Mouse (Mus musculus): Measurements from ENCODE around the gene Hrnr. TPM values are rescaled to one million over a fixed set of nuclear protein-coding genes. Genes with fewer than 3 reads are reported as not detected.

The Hrnr gene
- polyA plus RNA-seq (2012; rRNA removed), result not detected in 2 replicates

GRCm38 (mm10) chr3:93319449-93319848 is at the start of gene Hrnr:
Gene Hrnr, plus strand, starts transcription at chr3:93319749.
- no peak for DNase-seq
- Histone ChIP-seq H3K27ac (ENCODE audit: insufficient read depth, low read depth, low read length) (no peak within 1 kb of the TSS), H3K36me3 (ENCODE audit: control insufficient read depth, insufficient read depth, low read length) (no peaks in the 10 kb centered on the region), H3K4me1 (ENCODE audit: control insufficient read depth, insufficient read depth, low read length) (no peaks in the 10 kb centered on the region), H3K4me3 (ENCODE audit: insufficient read depth, low read depth, low read length) (no peak within 1 kb of the TSS), H3K27me3 (replicated peaks; ENCODE audit: control insufficient read depth, insufficient read depth, low read length) (no peaks in the 10 kb centered on the region)
- TF ChIP-seq POLR2A (IDR thresholded peaks at IDR 0.05; ENCODE audit: low read depth, low read length), result no peak
- TF ChIP-seq CTCF (conservative IDR thresholded peaks at IDR 0.05; ENCODE audit: insufficient read depth, insufficient read length, low read depth, low read length), result no peak
- WGBS, result 78% methylated on average over 2 of the region's 2 CpGs

GRCm38 (mm10) chr3:93273223-93273622 is 46.3 kb upstream of the Hrnr start, which contains the start of gene Flg:
Gene Flg, plus strand, starts transcription at chr3:93273523.
- WGBS, result 79% methylated on average over 2 of the region's 2 CpGs
- Histone ChIP-seq H3K4me3 (ENCODE audit: insufficient read depth, low read depth, low read length) (no peak within 1 kb of the TSS), H3K27me3 (replicated peaks; ENCODE audit: control insufficient read depth, insufficient read depth, low read length) (no peaks in the 10 kb centered on the region), H3K4me1 (ENCODE audit: control insufficient read depth, insufficient read depth, low read length) (no peaks in the 10 kb centered on the region), H3K36me3 (ENCODE audit: control insufficient read depth, insufficient read depth, low read length) (no peaks in the 10 kb centered on the region), H3K27ac (ENCODE audit: insufficient read depth, low read depth, low read length) (no peak within 1 kb of the TSS)
- DNase-seq, result no peak
- no peak for TF ChIP-seq CTCF (conservative IDR thresholded peaks at IDR 0.05; ENCODE audit: insufficient read depth, insufficient read length, low read depth, low read length)
- no peak for TF ChIP-seq POLR2A (IDR thresholded peaks at IDR 0.05; ENCODE audit: low read depth, low read length)

DNA sequence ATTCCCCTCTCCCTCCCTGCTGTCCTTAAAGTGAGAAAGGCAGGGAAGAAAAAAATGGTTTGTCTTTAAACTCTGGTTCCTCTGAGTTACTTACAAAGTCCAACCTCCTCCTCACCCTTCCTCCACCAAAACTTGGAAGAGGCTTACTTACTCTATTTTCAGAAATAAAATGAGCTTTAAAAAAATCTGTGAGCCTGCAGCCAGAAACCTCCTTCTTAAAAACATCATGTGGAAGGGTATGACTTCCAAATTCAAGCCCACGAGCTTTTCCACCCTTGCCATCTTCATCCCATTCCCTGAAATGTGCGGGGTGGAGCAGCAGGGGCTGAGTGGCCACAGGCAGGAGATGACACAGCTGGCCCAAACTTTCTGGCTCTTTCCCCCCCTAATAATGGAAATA is 22.0 kb upstream of the Hrnr start:
- no peak for DNase-seq
- WGBS, result 78% methylated on average over 2 of the region's 2 CpGs
- TF ChIP-seq POLR2A (IDR thresholded peaks at IDR 0.05; ENCODE audit: low read depth, low read length) (no peak), CTCF (conservative IDR thresholded peaks at IDR 0.05; ENCODE audit: insufficient read depth, insufficient read length, low read depth, low read length) (no peak)
- H3K4me1 ChIP-seq (ENCODE audit: control insufficient read depth, insufficient read depth, low read length), result no peaks in the 10 kb centered on the region
- no peak overlapping the region for H3K27ac ChIP-seq (ENCODE audit: insufficient read depth, low read depth, low read length)
- no peak overlapping the region for H3K4me3 ChIP-seq (ENCODE audit: insufficient read depth, low read depth, low read length)
- H3K27me3 ChIP-seq (replicated peaks; ENCODE audit: control insufficient read depth, insufficient read depth, low read length), result no peaks in the 10 kb centered on the region
- H3K36me3 ChIP-seq (ENCODE audit: control insufficient read depth, insufficient read depth, low read length), result no peaks in the 10 kb centered on the region

DNA sequence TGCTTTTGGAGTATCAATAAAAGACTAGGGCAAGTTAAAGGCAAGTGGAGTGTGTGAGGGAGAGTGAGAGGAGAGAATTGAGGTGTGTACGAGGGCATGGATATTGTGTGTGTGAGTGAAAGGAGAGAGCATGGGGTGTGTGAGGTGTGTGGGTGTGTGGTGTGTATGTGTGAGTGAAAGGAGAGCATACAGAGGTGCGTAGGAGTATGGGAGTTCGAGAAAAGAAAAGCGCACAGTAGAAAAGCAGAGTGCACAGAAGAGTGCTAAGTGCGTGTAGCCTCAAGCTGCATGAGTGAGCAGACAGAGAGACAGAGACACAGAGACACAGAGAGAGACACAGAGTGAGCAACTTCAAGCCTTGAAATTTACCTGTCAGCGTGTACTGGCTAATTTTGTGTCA is 19.7 kb upstream of the Hrnr start:
- DNase-seq, result no peak
- no peak for TF ChIP-seq POLR2A (IDR thresholded peaks at IDR 0.05; ENCODE audit: low read depth, low read length)
- no peak for TF ChIP-seq CTCF (conservative IDR thresholded peaks at IDR 0.05; ENCODE audit: insufficient read depth, insufficient read length, low read depth, low read length)
- H3K27ac ChIP-seq (ENCODE audit: insufficient read depth, low read depth, low read length), result no peak overlapping the region
- H3K27me3 ChIP-seq (replicated peaks; ENCODE audit: control insufficient read depth, insufficient read depth, low read length), result no peaks in the 10 kb centered on the region
- H3K4me1 ChIP-seq (ENCODE audit: control insufficient read depth, insufficient read depth, low read length), result no peaks in the 10 kb centered on the region
- WGBS, result 74% methylated on average over 6 of the region's 6 CpGs
- H3K36me3 ChIP-seq (ENCODE audit: control insufficient read depth, insufficient read depth, low read length), result no peaks in the 10 kb centered on the region
- H3K4me3 ChIP-seq (ENCODE audit: insufficient read depth, low read depth, low read length), result no peak overlapping the region

GRCm38 (mm10) chr3:93301896-93302295 is 17.7 kb upstream of the Hrnr start:
- no peaks in the 10 kb centered on the region for H3K27me3 ChIP-seq (replicated peaks; ENCODE audit: control insufficient read depth, insufficient read depth, low read length)
- no peak overlapping the region for H3K27ac ChIP-seq (ENCODE audit: insufficient read depth, low read depth, low read length)
- TF ChIP-seq POLR2A (IDR thresholded peaks at IDR 0.05; ENCODE audit: low read depth, low read length) (no peak), CTCF (conservative IDR thresholded peaks at IDR 0.05; ENCODE audit: insufficient read depth, insufficient read length, low read depth, low read length) (no peak)
- H3K36me3 ChIP-seq (ENCODE audit: control insufficient read depth, insufficient read depth, low read length), result no peaks in the 10 kb centered on the region
- peak; percentile 71 for DNase-seq
- WGBS, result 32% methylated on average over 3 of the region's 3 CpGs
- H3K4me3 ChIP-seq (ENCODE audit: insufficient read depth, low read depth, low read length), result no peak overlapping the region
- H3K4me1 ChIP-seq (ENCODE audit: control insufficient read depth, insufficient read depth, low read length), result no peaks in the 10 kb centered on the region

DNA sequence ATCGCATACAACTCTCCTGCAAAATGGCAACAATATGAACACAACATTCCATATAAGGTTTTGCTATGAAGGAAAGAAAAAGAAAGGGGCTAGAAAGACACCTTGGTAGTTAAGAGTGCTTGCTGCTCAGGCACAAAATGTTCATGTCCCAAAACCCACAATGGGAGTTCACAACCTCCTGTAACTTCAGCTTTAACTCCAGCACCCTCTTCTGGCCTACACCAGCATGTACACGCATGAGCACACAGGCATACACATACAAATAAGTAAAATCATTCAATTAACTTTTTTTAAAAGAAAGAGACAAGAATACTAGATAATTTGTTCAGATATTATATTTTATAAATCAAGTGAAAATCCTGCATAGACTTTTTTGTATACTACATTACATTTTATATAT is 13.4 kb upstream of the Hrnr start:
- peak; percentile 27 for DNase-seq
- no peak overlapping the region for H3K4me3 ChIP-seq (ENCODE audit: insufficient read depth, low read depth, low read length)
- H3K27me3 ChIP-seq (replicated peaks; ENCODE audit: control insufficient read depth, insufficient read depth, low read length), result no peaks in the 10 kb centered on the region
- no peaks in the 10 kb centered on the region for H3K4me1 ChIP-seq (ENCODE audit: control insufficient read depth, insufficient read depth, low read length)
- no peak overlapping the region for H3K27ac ChIP-seq (ENCODE audit: insufficient read depth, low read depth, low read length)
- no peaks in the 10 kb centered on the region for H3K36me3 ChIP-seq (ENCODE audit: control insufficient read depth, insufficient read depth, low read length)
- whole genome bisulfite sequencing, result 85% methylated on average over 2 of the region's 2 CpGs
- TF ChIP-seq POLR2A (IDR thresholded peaks at IDR 0.05; ENCODE audit: low read depth, low read length) (no peak), CTCF (conservative IDR thresholded peaks at IDR 0.05; ENCODE audit: insufficient read depth, insufficient read length, low read depth, low read length) (peak; percentile 51)

DNA sequence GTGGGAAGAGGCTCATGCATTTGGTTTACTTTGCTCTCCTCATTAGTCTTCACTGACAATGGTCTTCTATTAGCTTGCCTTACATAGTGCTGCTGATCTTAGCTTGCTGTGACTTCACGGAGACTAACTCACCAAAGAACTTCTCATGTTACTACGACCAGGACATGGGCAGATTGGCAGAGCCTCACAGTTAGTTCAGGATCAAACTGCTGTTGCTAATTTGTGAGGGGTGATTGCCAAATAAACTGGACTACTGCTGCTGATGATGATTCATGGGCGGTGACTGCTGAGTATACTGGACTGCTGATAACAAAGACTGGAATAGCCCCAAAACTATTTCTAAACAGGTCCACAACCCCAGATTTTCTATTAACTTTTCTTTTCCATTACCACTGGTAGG is 8.2 kb upstream of the Hrnr start:
- Histone ChIP-seq H3K27ac (ENCODE audit: insufficient read depth, low read depth, low read length) (no peak overlapping the region), H3K27me3 (replicated peaks; ENCODE audit: control insufficient read depth, insufficient read depth, low read length) (no peaks in the 10 kb centered on the region), H3K4me3 (ENCODE audit: insufficient read depth, low read depth, low read length) (no peak overlapping the region), H3K4me1 (ENCODE audit: control insufficient read depth, insufficient read depth, low read length) (no peaks in the 10 kb centered on the region), H3K36me3 (ENCODE audit: control insufficient read depth, insufficient read depth, low read length) (no peaks in the 10 kb centered on the region)
- no peak for TF ChIP-seq POLR2A (IDR thresholded peaks at IDR 0.05; ENCODE audit: low read depth, low read length)
- TF ChIP-seq CTCF (conservative IDR thresholded peaks at IDR 0.05; ENCODE audit: insufficient read depth, insufficient read length, low read depth, low read length), result no peak
- whole genome bisulfite sequencing, result 64% methylated on average over 3 of the region's 3 CpGs
- no peak for DNase-seq

- 91% methylated on average over 1 of the region's 1 CpGs for WGBS
- DNase-seq, result no peak
- TF ChIP-seq POLR2A (IDR thresholded peaks at IDR 0.05; ENCODE audit: low read depth, low read length), result no peak
- no peak for TF ChIP-seq CTCF (conservative IDR thresholded peaks at IDR 0.05; ENCODE audit: insufficient read depth, insufficient read length, low read depth, low read length)
- H3K27ac ChIP-seq (ENCODE audit: insufficient read depth, low read depth, low read length), result no peak overlapping the region
- H3K4me3 ChIP-seq (ENCODE audit: insufficient read depth, low read depth, low read length), result no peak overlapping the region
- H3K36me3 ChIP-seq (ENCODE audit: control insufficient read depth, insufficient read depth, low read length), result no peaks in the 10 kb centered on the region
- no peaks in the 10 kb centered on the region for H3K4me1 ChIP-seq (ENCODE audit: control insufficient read depth, insufficient read depth, low read length)
- H3K27me3 ChIP-seq (replicated peaks; ENCODE audit: control insufficient read depth, insufficient read depth, low read length), result no peaks in the 10 kb centered on the region
Measured at GRCm38 (mm10) chr3:93314388-93314787, 5.2 kb upstream of the Hrnr start.
